Mouse (Mus musculus) erythroblast, embryonic 14.5 days (primary cell): ENCODE measurements around the gene Apom.

Experiments
- GATA1 ChIP-seq: IDR thresholded peaks from 2 replicates; pipeline ENCODE4 v1.6.1; 2012; ENCODE audit warnings: low read length, inconsistent platforms, mixed read lengths
- TAL1 ChIP-seq: IDR thresholded peaks from 3 replicates; pipeline ENCODE4 v1.6.1; 2012; ENCODE audit warnings: low read length, inconsistent platforms, mixed read lengths

DNA sequence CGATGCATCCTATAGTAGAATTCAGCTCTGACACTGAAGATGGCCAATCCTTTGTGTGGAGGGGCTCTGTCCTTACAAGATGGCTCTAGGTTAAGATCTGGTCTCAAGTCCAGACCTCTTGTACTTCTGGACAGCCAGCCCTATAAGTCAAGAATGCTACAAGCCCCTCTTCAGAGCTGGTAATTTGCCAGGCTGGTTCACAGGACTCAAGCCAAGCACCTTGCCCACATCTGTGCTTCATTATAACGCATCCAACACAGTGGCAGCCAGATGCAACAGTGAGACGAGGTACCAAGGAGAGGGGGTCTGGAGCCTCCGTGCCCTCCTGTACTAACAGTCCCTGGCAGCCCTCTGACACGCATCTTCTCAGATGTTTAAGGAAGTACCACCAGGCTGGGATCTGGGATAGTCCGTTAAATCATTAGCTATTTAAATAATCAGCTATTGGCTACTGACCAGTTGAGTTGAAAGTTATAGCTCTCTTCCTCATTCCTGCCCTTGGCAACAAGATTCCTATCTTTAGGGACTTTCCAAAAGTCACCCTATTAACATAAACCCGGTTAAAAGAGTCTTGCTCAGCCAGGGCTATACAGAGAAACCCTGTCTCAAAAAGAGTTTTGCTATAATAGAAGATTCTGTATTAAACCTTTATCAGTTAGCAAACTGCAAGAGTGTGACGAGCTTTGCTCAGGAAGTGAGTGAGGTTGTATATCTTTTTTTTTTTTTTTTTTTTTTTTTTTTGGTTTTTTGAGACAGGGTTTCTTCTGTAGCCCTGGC, 42.5 kb upstream of the Apom start:
- TF ChIP-seq TAL1 (no peak), GATA1 (no peak)
